Mouse (Mus musculus) liver, postnatal 0 days (tissue): Measurements from ENCODE around the gene Jak1.

Experiments used
- CTCF ChIP-seq: sonication (generic); IDR thresholded peaks from 2 replicates; pipeline ENCODE4 v1.5.1; 2016; ENCODE audit warnings: antibody characterized with exemption, low read depth
- EP300 ChIP-seq: IDR thresholded peaks from 2 replicates; pipeline ENCODE4 v1.6.1; 2016; ENCODE audit warnings: antibody characterized with exemption, low read depth, mild to moderate bottlenecking

DNA sequence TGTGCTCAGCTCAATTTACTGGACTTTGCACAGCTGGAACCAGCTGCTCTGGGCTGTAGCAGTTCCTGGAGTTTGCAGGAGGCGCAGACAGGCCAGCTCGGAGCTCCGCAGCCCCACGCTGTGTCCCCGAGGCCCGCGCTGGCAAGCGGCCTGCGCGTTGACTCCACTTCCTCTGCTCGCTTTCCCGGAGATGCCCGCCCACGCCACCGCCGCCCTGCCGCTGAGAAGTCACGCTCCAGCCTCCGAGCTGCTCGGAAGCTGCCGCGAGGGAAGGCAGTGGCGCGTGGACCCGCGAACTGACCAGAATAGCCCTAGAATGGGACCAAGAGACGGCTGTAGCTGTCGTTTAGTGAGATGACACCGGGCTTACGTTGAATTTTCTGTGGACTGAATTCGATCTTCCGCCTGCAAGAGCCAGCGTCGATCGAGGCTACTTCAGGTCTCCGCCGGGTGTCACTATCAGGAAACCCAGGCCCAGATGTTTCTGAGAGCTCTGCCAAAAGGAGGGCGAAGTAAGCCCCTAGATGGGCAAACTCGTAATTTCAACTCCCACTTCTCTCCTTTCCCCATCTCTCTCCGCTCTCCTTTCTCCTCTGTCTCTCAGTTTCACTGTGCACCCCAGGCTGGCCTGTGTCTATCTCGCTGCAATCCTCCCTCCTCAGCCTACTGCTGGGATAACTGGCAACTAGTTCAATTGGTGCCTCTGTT lies 27.1 kb upstream of the Jak1 start:
- 0 out of 2 replicates have a peak, but pooled peaks have one; percentile 1 for TF ChIP-seq CTCF
- TF ChIP-seq EP300, result no peak; the same call in 1 of the 2 replicates
